Mouse (Mus musculus) intestine, postnatal 0 days (tissue): ENCODE data around the gene Dok3. TPM values are rescaled to one million over a fixed set of nuclear protein-coding genes. Genes with fewer than 3 reads are reported as not detected.

Experiments
- ATAC-seq: fragments of 200-750 bp; cut with Nextera tagmentation; 2 replicates; pipeline ENCODE4 v1.8.0; 2017; ENCODE audit warnings: mild to moderate bottlenecking, moderate TSS enrichment, moderate library complexity
- H3K27ac ChIP-seq: fragments of 300-500 bp; sonication (generic); 2 replicates; pipeline ENCODE4 v1.5.1; 2014; ENCODE audit warnings: mild to moderate bottlenecking, low read depth, low read length, moderate library complexity
- H3K27me3 ChIP-seq: fragments of 300-500 bp; sonication (generic); replicated peaks from 2 replicates; pipeline ENCODE4 v1.6.1; 2014; ENCODE audit warnings: low read length, mixed read lengths; ENCODE audit not compliant: control insufficient read depth, insufficient read depth
- H3K36me3 ChIP-seq: fragments of 300-500 bp; sonication (generic); 2 replicates; pipeline ENCODE4 v1.6.1; 2014; ENCODE audit warnings: mild to moderate bottlenecking, moderate library complexity; ENCODE audit not compliant: control insufficient read depth, insufficient read depth
- H3K4me1 ChIP-seq: fragments of 300-500 bp; sonication (generic); replicated peaks from 2 replicates; pipeline ENCODE4 v1.6.1; 2014; ENCODE audit warnings: antibody characterized with exemption, low read length, mixed read lengths; ENCODE audit not compliant: control insufficient read depth, insufficient read depth
- H3K4me2 ChIP-seq: fragments of 300-500 bp; sonication (generic); replicated peaks from 2 replicates; pipeline ENCODE4 v1.6.1; 2014; ENCODE audit warnings: low read depth, mild to moderate bottlenecking, moderate library complexity
- H3K4me3 ChIP-seq: fragments of 300-500 bp; sonication (generic); 2 replicates; pipeline ENCODE4 v1.5.1; 2014; ENCODE audit warnings: low read depth, low read length
- H3K9ac ChIP-seq: fragments of 300-500 bp; sonication (generic); 2 replicates; pipeline ENCODE4 v1.6.1; 2014; ENCODE audit warnings: mild to moderate bottlenecking, low read depth, low read length
- H3K9me3 ChIP-seq: fragments of 300-500 bp; sonication (generic); 2 replicates; pipeline ENCODE4 v1.6.1; 2016; ENCODE audit warnings: mixed run types; ENCODE audit not compliant: control insufficient read depth
- CTCF ChIP-seq: sonication (generic); IDR thresholded peaks from 2 replicates; pipeline ENCODE4 v1.5.1; 2016; ENCODE audit warnings: low read depth, mild to moderate bottlenecking, control low read depth, antibody characterized with exemption, moderate library complexity
- WGBS: fragments of 180-500 bp; shearing (Covaris S2); extraction: QIAGEN DNeasy Blood & Tissue Kit; methylation state at CpG from one replicate; pipeline ENCODE4 v1.1.7; 2014; 5-methylcytosine and 5-hydroxymethylcytosine counted together
- polyA plus RNA-seq: library from polyadenylated mRNA; unstranded; fragments of >200 nt; fragmentation: Nextera tagmentation; extraction: Ambion mirVana; gene quantifications from 2 replicates; pipeline ENCODE4 v1.2.1, GENCODE M21; 2015

Gene Dok3
- polyA plus RNA-seq, 1 experiment from 2014 or later: 1.6 TPM

DNA sequence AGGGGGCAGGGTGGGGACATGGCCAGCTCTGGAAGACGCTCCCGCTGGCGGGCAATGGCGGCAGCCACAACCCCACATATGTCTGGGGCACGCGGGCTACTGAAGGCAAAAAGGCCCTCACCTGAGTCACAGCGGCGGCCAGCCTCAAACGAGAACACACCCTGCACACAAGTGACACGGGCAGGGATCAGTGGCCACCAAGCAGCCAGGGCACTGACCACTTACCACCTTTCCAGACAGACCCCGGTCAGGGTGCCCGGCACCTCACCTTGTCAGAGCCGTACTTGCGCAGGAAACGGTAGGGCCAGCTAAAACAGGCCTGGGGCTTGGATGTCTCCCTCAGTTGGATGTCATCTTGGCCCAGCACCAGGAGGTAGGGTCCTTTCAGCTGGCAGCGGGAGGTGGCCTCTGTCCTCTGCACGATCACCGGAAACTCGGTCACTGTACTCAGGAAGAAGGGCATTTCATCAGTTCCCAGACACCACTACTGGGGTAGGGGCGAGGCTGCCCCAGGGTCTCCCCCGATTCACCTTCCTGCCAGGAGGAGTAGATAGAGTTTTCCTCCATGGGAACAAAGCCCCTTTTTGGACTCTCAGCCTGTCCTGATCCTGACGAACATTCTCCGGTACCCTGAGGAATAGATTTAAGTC lies 5.0 kb downstream of the Dok3 start:
- Histone ChIP-seq H3K9ac (no peak overlapping the region), H3K9me3 (no peaks in the 10 kb centered on the region), H3K27me3 (no peaks in the 10 kb centered on the region), H3K4me2 (no peak overlapping the region), H3K4me1 (no peaks in the 10 kb centered on the region), H3K4me3 (no peak overlapping the region), H3K27ac (no peak overlapping the region), H3K36me3 (no peaks in the 10 kb centered on the region)
- no peak for TF ChIP-seq CTCF
- 91% methylated on average over 23 of the region's 23 CpGs for WGBS
- ATAC-seq: no peak

DNA sequence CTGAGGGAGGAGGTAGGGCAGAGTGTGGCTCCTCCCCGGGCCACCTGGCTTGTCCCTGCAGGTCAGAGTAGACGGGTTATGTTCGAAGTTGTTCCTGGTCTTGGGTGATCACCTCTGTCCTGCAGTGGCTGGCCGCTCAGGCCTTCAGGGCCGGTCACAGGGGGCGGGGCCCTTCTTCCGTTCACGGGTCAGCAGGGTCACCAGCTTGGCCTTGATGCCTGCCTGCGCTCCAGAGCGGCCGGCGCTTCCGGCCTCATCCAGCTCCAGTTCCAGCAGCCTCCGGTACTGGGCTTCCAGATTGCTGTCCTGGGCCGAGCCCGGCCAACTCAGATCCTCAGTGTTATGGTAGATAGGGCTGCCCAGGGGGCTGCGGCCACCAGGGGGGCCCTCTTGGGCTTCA lies 5.8 kb downstream of the Dok3 start:
- ATAC-seq: no peak
- Histone ChIP-seq H3K4me3 (no peak overlapping the region), H3K4me2 (no peak overlapping the region), H3K27ac (no peak overlapping the region), H3K9ac (no peak overlapping the region), H3K27me3 (no peaks in the 10 kb centered on the region), H3K9me3 (no peaks in the 10 kb centered on the region), H3K4me1 (no peaks in the 10 kb centered on the region), H3K36me3 (no peaks in the 10 kb centered on the region)
- WGBS: 64% methylated on average over 17 of the region's 17 CpGs
- TF ChIP-seq CTCF: no peak

DNA sequence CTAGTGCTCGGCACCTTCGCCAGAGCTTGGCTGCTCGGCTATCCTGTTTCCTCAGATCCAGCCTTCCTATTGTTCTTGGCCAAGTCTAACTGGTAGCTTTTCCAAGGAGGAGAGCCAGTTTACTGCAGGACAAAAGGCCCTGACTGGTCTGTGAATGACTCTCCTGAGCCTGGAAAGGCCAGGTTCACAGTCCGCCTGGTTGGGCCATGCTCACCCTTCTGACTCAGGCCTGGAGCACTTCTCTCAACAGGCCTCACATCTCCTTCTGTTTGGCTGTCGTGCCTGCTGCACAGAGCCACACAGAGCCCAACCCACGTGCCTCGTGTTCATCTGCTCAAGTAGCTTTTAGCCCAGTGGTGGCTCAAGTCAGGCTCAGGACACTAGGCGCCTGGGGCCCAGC lies 6.4 kb downstream of the Dok3 start:
- no peak for ATAC-seq
- H3K36me3 ChIP-seq: no peaks in the 10 kb centered on the region
- H3K4me1 ChIP-seq: no peaks in the 10 kb centered on the region

DNA sequence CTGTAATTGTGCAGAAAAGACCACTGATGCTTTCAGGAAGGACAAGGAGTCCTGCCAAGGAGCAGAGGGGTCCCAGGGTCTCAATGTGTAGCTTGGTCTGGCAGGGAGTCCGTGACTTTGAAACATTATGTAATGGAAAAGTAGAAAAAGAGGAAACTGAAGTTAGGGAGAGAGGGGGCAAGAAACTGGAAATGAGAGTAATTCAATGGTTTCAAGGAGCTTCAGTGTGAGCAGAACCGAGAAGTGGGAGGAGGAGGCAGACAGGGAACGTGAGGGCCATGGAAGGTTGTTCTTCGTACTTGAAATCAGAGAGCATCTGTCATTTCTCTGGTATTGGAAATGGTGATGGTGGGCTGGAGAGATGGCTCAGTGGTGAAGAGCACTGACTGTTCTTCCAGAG lies 9.5 kb downstream of the Dok3 start:
- TF ChIP-seq CTCF: no peak
- WGBS: 72% methylated on average over 4 of the region's 4 CpGs
- H3K4me1 ChIP-seq: no peaks in the 10 kb centered on the region
- H3K4me2 ChIP-seq: no peak overlapping the region
- H3K27me3 ChIP-seq: no peaks in the 10 kb centered on the region
- no peak overlapping the region for H3K27ac ChIP-seq
- H3K36me3 ChIP-seq: no peaks in the 10 kb centered on the region
- no peak overlapping the region for H3K9ac ChIP-seq
- no peaks in the 10 kb centered on the region for H3K9me3 ChIP-seq
- ATAC-seq: no peak
- no peak overlapping the region for H3K4me3 ChIP-seq

More for the DNA sequence above, 6.4 kb downstream of the Dok3 start:
- Histone ChIP-seq H3K9ac (no peak overlapping the region), H3K4me3 (no peak overlapping the region), H3K27ac (no peak overlapping the region), H3K27me3 (no peaks in the 10 kb centered on the region), H3K9me3 (no peaks in the 10 kb centered on the region), H3K4me2 (no peak overlapping the region)
- 69% methylated on average over 8 of the region's 8 CpGs for WGBS
- TF ChIP-seq CTCF: no peak

DNA sequence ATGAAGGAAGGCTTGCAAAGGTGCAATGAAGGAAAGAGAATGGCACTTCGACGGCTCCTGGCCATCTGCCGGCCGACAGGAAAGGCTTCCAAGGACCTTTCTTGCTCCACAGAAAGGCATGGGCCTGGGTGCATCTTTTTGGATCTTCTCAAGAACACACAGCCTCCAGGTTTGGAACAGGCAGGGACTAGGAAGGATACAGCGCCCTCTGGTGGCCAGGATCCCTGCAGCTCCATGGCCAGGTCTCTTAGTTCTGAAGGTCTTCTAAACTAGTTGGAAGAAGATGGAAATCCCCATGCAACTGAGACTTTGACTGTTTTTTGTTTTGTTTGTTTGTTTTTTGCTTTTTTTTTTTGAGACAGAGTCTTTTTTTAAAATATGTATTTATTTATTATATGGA lies 12.1 kb downstream of the Dok3 start:
- 4% methylated on average over 5 of the region's 5 CpGs for WGBS
- Histone ChIP-seq H3K4me3 (no peak overlapping the region), H3K4me2 (no peak overlapping the region), H3K9ac (no peak overlapping the region), H3K9me3 (no peaks in the 10 kb centered on the region), H3K27ac (no peak overlapping the region), H3K36me3 (no peaks in the 10 kb centered on the region), H3K27me3 (no peaks in the 10 kb centered on the region), H3K4me1 (no peaks in the 10 kb centered on the region)
- TF ChIP-seq CTCF: peak; percentile 94
- no peak for ATAC-seq

DNA sequence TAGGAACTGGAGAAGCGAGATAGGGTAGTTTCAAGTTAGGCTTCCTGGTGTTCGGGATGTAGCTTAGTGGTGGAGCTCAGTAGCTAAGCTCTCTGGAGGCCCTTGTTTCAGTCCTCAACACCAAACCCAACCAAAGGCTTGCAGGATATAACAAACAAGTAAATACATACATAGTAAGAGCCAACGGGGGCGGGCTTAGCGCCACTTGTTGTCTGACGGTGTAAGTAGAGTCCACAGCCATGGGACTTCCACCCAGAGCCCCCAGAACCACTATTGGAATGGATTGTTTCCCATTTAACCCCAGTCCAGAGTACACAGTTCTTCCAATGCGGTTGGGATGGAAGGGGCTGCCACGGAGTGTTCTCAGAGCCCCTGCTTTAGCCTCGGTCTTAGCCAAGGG lies 15.3 kb downstream of the Dok3 start:
- no peaks in the 10 kb centered on the region for H3K9me3 ChIP-seq
- peak overlapping the region; percentile 85 for H3K4me3 ChIP-seq
- ATAC-seq: no peak
- H3K4me2 ChIP-seq: peak overlapping the region; percentile 95
- peaks cover 7% of the 10 kb centered on the region for H3K4me1 ChIP-seq
- 41% methylated on average over 9 of the region's 9 CpGs for WGBS
- no peak overlapping the region for H3K27ac ChIP-seq
- TF ChIP-seq CTCF: no peak
- H3K9ac ChIP-seq: no peak overlapping the region
- H3K27me3 ChIP-seq: no peaks in the 10 kb centered on the region
- H3K36me3 ChIP-seq: peaks cover 14% of the 10 kb centered on the region; the same call in 1 of the 2 replicates
